In the genomic region with DNA sequence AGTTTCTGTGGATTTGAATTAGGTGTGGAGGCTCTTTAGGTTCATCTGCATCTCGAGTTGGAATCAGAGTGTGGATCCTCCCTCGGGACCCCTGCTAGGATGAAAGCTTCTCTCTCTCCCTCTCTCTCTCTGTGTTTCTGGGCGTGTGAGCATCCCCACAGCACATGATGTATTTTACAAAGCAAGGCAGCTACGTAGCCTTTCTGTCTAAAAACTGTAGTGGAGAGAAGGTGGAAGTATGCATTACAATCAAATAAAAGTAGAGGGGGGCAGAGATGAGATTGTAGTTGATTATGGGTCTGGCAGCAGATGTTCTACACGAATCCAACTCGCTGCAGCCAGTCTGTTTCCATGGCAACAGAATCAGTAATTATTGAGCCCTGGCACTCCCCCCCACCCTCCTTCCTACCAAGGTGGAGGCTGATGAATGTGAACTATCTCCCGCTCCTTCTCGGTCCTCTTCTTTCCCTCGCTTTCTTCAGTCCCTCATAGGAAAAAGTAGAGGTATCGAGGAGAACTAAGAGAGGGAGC, we compare ENCODE assay signal across 9 mouse cellular contexts.
DNase-seq lines count a peak whose midpoint lies in the region; ATAC-seq and TF ChIP-seq lines count a peak whose summit lies in the region.
"Had no signal": no experiment of that assay in that cellular context is flagged by ENCODE, and none has a peak within 500 bp of the region (broad histone marks: within the 10 kb centered on the region; RNA-seq: fewer than 3 reads in every experiment).

No protein-coding gene starts in this region.

- peak; percentile 60 for DNase-seq in right cerebral cortex, adult 18-20 months
- DNase-seq in right cerebral cortex, postnatal 14 days = no peak
- DNase-seq in lung, postnatal 0 days (ENCODE audit: low spot score) = no peak
- no peak for DNase-seq in T-cell, adult 2 months (ENCODE audit: low spot score)
- DNase-seq in heart, adult 8-10 months (ENCODE audit: low spot score) = no peak

- peak overlapping the region; percentile 51 for H3K9ac ChIP-seq in forebrain, embryonic 15.5 days (replicated peaks)
- H3K9ac ChIP-seq in limb, embryonic 13.5 days = no peak overlapping the region
- no peak overlapping the region for H3K9ac ChIP-seq in lung, postnatal 0 days (replicated peaks; ENCODE audit: low read depth)

- H3K27me3 ChIP-seq in forebrain, embryonic 15.5 days = no peaks in the 10 kb centered on the region
- H3K27me3 ChIP-seq in limb, embryonic 13.5 days = peaks cover 8% of the 10 kb centered on the region; the same call in 1 of the 2 replicates
- no peaks in the 10 kb centered on the region for H3K27me3 ChIP-seq in lung, postnatal 0 days (replicated peaks; ENCODE audit: insufficient read depth, low read length)

- peak overlapping the region; percentile 90 for H3K27ac ChIP-seq in forebrain, embryonic 15.5 days (replicated peaks)
- no peak overlapping the region for H3K27ac ChIP-seq in limb, embryonic 13.5 days
- no peak overlapping the region for H3K27ac ChIP-seq in lung, postnatal 0 days (ENCODE audit: low read length)

- H3K4me2 ChIP-seq in forebrain, embryonic 15.5 days (replicated peaks) = peak overlapping the region; percentile 70
- H3K4me2 ChIP-seq in limb, embryonic 13.5 days (replicated peaks) = peak overlapping the region; percentile 34
- H3K4me2 ChIP-seq in lung, postnatal 0 days (replicated peaks; ENCODE audit: low read depth, low read length) = no peak overlapping the region

- peak; percentile 80 for ATAC-seq in forebrain, embryonic 15.5 days (replicated peaks)
- ATAC-seq in limb, embryonic 13.5 days (ENCODE audit: low FRiP score, low read depth) = no peak
- no peak for ATAC-seq in lung, postnatal 0 days
- no peak for ATAC-seq in erythroid progenitor cell, adult 5-6 weeks (replicated peaks; ENCODE audit: low FRiP score, poor library complexity, severe bottlenecking)

- H3K4me1 ChIP-seq in forebrain, embryonic 15.5 days = peaks cover 32% of the 10 kb centered on the region
- H3K4me1 ChIP-seq in limb, embryonic 13.5 days = peaks cover 12% of the 10 kb centered on the region; the same call in 1 of the 2 replicates
- H3K4me1 ChIP-seq in lung, postnatal 0 days (ENCODE audit: insufficient read depth, low read depth, low read length) = no peaks in the 10 kb centered on the region

- no peak for TF ChIP-seq CTCF in lung, postnatal 0 days (IDR thresholded peaks at IDR 0.05)

- no peak for TF ChIP-seq EP300 in lung, postnatal 0 days (IDR thresholded peaks at IDR 0.05)

- no peaks in the 10 kb centered on the region for H3K9me3 ChIP-seq in forebrain, embryonic 15.5 days
- H3K9me3 ChIP-seq in limb, embryonic 13.5 days = no peaks in the 10 kb centered on the region
- H3K9me3 ChIP-seq in lung, postnatal 0 days (ENCODE audit: low read length) = no peaks in the 10 kb centered on the region
- H3K9me3 ChIP-seq: G1E had no signal

- H3K36me3 ChIP-seq in forebrain, embryonic 15.5 days = no peaks in the 10 kb centered on the region
- no peaks in the 10 kb centered on the region for H3K36me3 ChIP-seq in limb, embryonic 13.5 days
- H3K36me3 ChIP-seq in lung, postnatal 0 days (ENCODE audit: insufficient read depth, low read length) = no peaks in the 10 kb centered on the region
- H3K36me3 ChIP-seq: G1E had no signal

- WGBS in forebrain, embryonic 15.5 days = 23% methylated on average over 10 of the region's 10 CpGs
- 37% methylated on average over 10 of the region's 10 CpGs for WGBS in limb, embryonic 13.5 days
- 64% methylated on average over 10 of the region's 10 CpGs for WGBS in lung, postnatal 0 days

- peak overlapping the region; percentile 54 for H3K4me3 ChIP-seq in forebrain, embryonic 15.5 days
- H3K4me3 ChIP-seq in limb, embryonic 13.5 days = no peak overlapping the region
- H3K4me3 ChIP-seq in lung, postnatal 0 days (ENCODE audit: low read depth, low read length) = no peak overlapping the region
